Mouse (Mus musculus): ENCODE results near the gene Melk.

- no peak for TF ChIP-seq CTCF (IDR thresholded peaks at IDR 0.05; ENCODE audit: low read depth, low read length)
- no peak for TF ChIP-seq POLR2A (IDR thresholded peaks at IDR 0.05; ENCODE audit: borderline replicate concordance, low read depth, low read length)
Measured at GRCm38 (mm10) chr4:44310911-44311310, 10.2 kb downstream of the Melk start.

Data from bone marrow macrophage, adult 2 months (primary cell).